Mouse (Mus musculus) ovary, adult 18-20 months (tissue): ENCODE measurements around the gene Ripk4.

Source experiments
- DNase-seq: peaks from one replicate; pipeline ENCODE4 v3.0.0; 2022; ENCODE audit warnings: low spot score, mixed read lengths

The Ripk4 gene

DNA sequence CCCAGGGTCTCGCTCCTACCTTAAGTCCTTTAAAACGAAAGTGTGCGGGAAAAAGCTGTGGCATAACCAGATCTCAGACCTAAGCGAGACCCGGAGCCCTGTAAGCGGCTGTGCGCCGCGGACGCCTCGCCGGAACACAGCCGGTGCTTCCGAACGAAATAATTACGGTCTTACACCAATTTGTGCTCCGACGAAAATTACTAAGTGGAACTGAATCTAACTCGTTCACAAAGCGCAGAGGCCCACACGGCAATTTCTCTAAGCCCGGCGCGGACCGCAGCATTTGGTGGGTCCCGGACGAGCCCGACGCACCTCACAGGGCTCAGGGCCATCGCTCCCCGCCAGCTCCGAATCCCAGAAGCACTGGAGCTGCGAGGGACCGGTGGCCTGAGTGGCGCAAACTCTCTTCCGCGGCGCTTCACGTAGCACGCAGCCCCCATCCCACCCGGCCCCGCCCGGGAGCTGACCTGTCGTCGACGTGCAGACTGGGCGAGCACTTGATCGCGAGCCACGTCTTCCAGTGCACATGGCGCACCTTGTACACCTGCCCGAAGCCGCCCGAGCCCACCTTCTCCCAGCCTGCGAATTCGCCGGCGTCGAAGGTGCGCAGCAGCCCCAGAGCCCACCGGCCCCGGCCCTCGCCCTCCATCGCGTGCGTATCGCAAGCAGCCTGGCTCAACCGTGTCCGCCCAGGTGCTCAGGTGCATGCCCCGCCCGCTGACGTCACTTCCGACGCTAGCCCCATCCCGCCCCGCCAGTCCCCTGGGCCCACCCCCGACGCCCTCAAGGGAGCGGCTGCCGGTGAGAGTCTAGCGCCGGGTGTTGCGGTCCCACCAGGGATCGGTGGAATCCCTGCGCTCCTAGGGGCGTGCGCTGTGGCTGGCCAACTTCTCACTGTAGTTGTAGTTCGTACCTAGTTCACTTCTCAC, at the start of gene Ripk4:
Ripk4 (minus strand) TSS at position 727 of the 929 bp plus-strand sequence.
- DNase-seq = no peak

DNA sequence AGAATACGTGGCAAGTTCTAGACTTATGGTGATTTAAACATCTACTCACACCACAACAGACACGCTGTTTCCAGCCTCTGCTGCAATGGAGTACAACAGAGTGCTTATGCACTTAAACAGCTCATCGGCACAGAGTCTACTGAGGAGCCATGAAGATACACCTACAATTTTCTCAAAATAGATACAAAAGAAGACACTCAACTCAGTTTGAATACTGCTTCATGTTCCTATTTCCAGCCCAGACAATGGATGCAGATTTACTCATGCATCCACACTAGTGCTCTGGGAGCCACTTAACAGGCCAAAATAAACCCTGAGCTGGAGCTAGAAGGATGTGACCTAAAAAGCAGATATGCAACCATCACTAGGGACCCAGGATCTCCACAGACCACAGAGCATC, 45.3 kb upstream of the Ripk4 start:
- no peak for DNase-seq

GRCm38 (mm10) chr16:97805646-97806045, 42.1 kb upstream of the Ripk4 start:
- no peak for DNase-seq

DNA sequence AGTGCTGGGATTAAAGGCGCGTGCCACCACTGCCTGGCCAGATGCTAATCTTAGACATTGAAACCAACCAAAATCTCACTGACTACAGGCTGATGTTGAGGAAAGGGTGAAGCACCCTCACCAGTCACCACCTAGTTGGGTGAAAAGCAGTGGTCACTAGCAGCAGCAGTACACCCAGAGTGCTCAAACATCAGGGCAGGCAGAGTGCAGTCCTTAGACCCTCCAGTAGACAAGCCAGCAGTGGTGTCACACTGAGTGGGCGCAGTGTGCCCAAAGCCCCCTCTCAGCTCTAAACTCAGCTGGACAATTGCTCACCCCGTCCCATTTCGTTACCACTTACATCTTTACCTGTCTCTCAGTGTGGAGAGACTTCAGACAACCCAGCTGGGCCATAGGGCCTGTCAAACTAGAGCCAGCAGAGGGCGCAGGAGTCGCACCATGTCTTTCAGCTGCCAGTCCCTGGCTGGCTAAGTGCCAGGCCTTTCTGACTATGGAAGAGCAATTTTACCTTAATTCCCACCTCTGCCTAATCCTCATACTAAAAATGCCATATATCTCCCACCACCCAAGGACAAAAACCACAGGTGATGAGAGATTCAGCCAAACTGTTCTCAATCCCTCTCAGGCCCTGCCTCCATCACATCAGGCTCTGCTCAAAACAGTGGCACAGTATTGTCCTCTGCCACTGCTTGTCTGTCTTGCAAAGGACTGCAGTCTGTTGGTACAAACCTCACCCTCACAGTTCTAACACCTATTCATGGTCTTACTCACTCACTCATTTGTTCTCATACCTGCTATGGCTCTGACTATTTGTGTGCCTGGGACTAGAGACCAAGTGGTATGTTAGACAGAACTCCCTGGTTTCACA, 41.3 kb upstream of the Ripk4 start:
- DNase-seq = peak; percentile 35

DNA sequence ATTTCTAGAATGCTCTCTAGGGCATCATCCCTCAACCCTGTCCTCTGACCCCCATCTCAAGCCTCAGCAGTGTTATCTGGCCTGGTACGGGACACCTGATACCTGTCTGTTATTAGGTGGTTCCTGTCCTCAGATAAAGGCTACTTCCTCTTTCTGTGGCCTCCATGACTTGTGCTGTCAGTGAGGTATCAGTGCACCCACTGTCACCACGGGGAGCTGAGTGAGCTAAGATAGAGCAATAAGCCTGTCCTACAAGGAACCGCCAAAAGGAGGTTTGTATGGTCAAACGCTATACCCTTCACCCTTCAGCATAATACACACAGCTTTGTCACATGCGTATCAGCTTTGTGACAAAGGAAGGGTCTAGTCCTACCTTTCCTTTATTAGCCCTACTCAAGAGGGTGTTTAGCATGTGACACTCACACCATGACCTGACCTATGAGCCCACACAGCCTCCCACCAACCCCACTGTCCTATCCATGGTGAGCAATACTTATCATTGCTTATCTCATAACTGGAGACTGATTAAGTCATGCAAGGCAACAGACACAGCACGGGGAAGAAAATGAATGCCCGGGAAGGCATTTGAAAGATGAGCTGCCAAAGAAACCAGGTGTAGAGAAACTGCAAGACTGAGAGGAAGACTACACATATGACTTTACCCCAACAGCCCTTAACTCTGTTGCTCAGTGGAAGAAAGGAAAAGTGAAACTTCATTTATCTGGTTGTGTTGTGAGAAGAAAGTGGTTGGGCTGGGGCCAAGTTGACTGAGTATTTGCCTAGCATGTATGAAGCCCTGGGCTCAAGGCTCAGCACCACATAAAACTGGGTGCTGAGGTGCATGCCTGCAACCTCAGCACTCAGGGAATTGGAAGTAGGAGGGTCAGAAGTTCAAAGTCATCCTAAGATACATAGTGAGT, 34.6 kb upstream of the Ripk4 start:
- DNase-seq = no peak

- no peak for DNase-seq
Observed at GRCm38 (mm10) chr16:97797212-97797611, 33.6 kb upstream of the Ripk4 start.

DNA sequence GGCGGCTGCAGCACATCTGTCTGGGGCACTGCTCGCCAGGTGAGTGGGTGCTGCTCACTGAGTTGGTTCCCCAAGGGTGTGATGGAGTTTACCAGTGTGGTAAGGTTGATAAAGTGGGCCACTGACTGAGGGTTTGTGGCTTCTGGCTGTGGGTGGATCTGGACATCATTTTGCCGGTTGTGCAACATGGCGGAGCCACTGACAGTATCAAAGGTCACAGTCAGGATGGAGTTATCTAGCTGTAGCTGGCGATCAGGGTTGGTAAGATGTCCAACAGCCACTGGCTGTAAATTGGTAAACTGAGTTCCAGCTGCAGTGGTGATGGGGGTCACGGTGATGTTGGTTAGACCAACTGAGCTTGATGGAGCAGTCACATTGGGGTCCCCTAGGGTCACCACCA, 30.7 kb upstream of the Ripk4 start:
- no peak for DNase-seq

GRCm38 (mm10) chr16:97783057-97783456, 19.5 kb upstream of the Ripk4 start:
- DNase-seq = no peak

DNA sequence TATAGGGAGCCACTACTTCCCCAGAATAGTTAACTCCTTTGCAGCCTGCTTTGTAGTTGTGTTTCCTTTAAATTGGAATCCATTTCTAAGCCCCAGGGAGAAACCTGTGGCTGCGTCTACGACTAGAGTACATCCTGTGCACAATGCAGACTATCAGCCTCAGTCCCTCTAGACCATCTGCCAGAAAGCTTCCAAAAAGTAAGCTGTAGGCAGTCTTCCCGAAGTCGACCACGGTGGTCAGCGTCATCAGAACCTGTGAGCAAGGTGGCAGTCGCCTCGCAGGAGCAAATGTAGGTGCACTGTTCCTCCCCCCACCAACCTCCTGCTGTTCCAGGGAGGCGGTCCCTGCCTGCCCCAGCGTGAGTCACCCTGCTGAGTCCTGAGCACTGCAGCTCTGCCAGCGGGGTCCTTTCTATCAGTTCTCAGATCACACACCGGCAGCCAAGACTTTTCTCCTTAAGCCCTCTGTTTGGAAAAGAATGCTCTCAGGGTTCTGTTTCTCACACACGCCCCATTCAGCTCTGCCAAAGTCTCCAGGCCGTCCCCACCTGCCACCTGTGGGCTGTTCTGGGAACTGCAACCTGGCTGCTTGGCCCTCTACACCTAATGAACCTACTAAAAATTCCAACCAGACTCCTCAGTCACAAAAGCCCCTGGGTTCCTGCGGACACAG, 14.9 kb upstream of the Ripk4 start:
- peak; percentile 36 for DNase-seq

GRCm38 (mm10) chr16:97766501-97766900, 2.9 kb upstream of the Ripk4 start:
- no peak for DNase-seq

GRCm38 (mm10) chr16:97764626-97765025, 1.0 kb upstream of the Ripk4 start:
- no peak for DNase-seq

GRCm38 (mm10) chr16:97763990-97764340, 378 bp upstream of the Ripk4 start:
- no peak for DNase-seq

GRCm38 (mm10) chr16:97761782-97762181, 1.8 kb downstream of the Ripk4 start:
- DNase-seq = no peak

DNA sequence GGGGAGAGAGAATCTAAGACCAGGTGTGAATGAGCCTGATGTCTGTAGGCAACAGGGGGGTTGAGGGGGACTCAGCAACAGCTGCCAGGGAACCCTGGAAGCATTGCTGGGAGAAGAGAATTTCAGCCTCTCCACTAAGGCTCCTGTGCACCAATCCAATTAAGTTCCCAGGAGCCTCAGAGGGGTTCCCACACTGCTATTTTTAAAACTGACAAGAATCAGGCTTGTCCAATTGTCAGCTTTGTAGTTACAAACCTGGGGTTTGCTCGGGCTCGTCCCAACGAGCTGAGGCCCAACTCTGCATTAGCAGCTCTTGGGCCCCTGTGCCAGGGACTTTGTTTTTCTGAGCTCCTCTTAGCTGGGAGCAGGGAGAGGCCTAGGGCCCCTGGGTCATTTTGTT, 3.9 kb downstream of the Ripk4 start:
- DNase-seq = no peak

DNA sequence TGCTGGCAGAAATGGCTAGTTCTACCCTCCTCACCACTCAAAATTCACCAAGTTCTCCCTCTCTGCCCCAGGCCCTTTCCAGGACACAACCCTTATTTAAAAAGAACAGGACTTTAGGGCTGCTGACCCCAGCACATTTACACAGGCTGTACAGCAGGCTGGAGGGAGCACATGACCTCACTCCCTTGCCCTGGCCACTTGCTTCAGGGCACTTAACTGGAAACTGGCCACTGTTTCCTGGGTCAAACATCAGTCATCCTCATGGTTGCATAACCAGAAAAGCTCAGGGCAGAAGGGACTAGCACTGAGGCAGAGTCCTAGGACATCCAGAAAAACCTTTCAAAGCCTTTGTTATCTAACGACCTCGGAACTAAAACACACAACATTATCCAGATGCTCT, 5.3 kb downstream of the Ripk4 start:
- no peak for DNase-seq

- no peak for DNase-seq
Observed at GRCm38 (mm10) chr16:97756460-97756859, 7.1 kb downstream of the Ripk4 start.

- no peak for DNase-seq
Observed at GRCm38 (mm10) chr16:97752316-97752941, 11.2 kb downstream of the Ripk4 start.

DNA sequence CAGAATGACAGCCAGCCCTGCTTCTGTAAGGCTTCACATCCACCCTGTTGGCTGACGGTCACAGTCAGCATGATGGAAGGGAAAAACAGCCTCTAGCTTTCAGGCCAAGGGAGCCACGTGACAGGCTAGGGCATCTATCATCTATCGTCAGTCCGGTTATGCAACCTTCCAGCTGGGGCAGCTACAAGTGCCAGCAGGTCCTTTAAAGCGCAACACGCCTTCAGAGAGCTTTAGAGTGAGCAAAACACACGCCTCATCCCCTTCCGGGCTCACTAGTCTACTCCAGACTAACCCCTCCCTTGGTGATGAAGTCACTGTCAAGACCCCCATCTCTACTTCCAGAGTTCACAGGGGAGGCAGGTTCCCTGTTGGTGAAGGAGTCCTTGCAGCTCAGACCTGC, 11.7 kb downstream of the Ripk4 start:
- DNase-seq = peak; percentile 17

GRCm38 (mm10) chr16:97748421-97748820, 15.2 kb downstream of the Ripk4 start:
- DNase-seq = no peak

DNA sequence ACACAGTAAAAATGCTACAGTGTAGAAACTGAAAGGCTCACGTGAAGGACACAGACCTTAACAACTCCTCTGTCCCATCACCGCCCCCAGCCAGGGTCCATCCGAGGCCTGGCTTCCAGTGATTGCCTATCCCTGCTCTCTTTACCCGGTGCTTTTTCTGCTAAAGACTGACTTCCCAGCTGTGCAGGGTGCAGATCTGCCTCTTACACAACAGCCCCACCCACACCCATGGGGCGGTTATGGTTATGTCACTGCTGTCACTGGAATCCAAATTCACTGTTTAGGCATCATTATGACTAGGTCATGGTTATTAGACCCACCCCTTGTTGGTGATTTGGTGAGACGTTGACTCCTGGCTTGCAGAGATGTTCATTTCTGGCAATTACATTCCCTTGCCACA, 25.6 kb downstream of the Ripk4 start:
- no peak for DNase-seq

DNA sequence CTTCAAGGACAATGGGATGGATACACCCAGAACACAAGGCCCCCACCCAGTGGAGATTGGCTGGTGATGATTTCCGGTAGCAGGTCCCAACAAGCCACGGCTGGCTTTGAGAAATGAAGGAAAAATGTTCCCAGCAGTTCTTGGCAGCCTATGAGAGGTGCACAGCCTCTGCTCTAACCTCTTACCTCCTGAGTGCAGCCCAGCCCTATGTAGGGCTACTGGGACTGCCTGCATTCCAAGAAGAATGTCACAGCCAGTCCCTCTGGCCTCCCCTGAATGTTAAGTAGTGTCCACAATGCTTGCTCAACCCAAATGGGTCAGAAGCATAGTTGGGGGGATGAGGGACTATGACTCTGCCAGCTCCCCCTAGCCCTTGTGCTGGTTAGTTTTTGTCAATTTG, 27.0 kb downstream of the Ripk4 start:
- DNase-seq = no peak
